Mouse (Mus musculus) neural tube, embryonic 13.5 days (tissue): ENCODE measurements around the gene Tcap. TPM values are rescaled to one million over a fixed set of nuclear protein-coding genes. Genes with fewer than 3 reads are reported as not detected.

Experiments used
- ATAC-seq: fragments of 200-750 bp; cut with Nextera tagmentation; 2 replicates; pipeline ENCODE4 v1.8.0; 2017; ENCODE audit warnings: low read depth, mild to moderate bottlenecking, moderate TSS enrichment, moderate library complexity
- H3K27ac ChIP-seq: fragments of 300-500 bp; sonication (generic); replicated peaks from 2 replicates; pipeline ENCODE4 v1.5.1; 2015; ENCODE audit warnings: moderate library complexity, mild to moderate bottlenecking, inconsistent platforms
- H3K27me3 ChIP-seq: fragments of 300-500 bp; sonication (generic); 2 replicates; pipeline ENCODE4 v1.6.1; 2015; ENCODE audit warnings: mild to moderate bottlenecking, inconsistent platforms
- H3K36me3 ChIP-seq: fragments of 300-500 bp; sonication (generic); 2 replicates; pipeline ENCODE4 v1.6.1; 2015; ENCODE audit warnings: mild to moderate bottlenecking, inconsistent platforms
- H3K4me1 ChIP-seq: fragments of 300-500 bp; sonication (generic); replicated peaks from 2 replicates; pipeline ENCODE4 v1.6.1; 2015; ENCODE audit warnings: inconsistent platforms
- H3K4me2 ChIP-seq: fragments of 300-500 bp; sonication (generic); 2 replicates; pipeline ENCODE4 v1.6.1; 2015; ENCODE audit warnings: inconsistent platforms, mild to moderate bottlenecking, moderate library complexity
- H3K4me3 ChIP-seq: fragments of 300-500 bp; sonication (generic); 2 replicates; pipeline ENCODE4 v1.5.1; 2015; ENCODE audit warnings: mild to moderate bottlenecking, inconsistent platforms
- H3K9ac ChIP-seq: fragments of 300-500 bp; sonication (generic); 2 replicates; pipeline ENCODE4 v1.6.1; 2015; ENCODE audit warnings: moderate library complexity, mild to moderate bottlenecking, inconsistent platforms
- H3K9me3 ChIP-seq: fragments of 300-500 bp; sonication (generic); 2 replicates; pipeline ENCODE4 v1.6.1; 2016; ENCODE audit warnings: inconsistent platforms
- WGBS: fragments of 180-500 bp; shearing (Covaris S2); methylation state at CpG from one replicate; pipeline ENCODE4 v1.1.7; 2015; 5-methylcytosine and 5-hydroxymethylcytosine counted together
- polyA plus RNA-seq: library from polyadenylated mRNA; unstranded; fragments of >200 nt; fragmentation: Nextera tagmentation; extraction: Ambion mirVana; gene quantifications from 2 replicates; pipeline ENCODE4 v1.2.1, GENCODE M21; 2015

Tcap gene
- polyA plus RNA-seq, 1 experiment from 2014 or later, result 0.42 TPM

DNA sequence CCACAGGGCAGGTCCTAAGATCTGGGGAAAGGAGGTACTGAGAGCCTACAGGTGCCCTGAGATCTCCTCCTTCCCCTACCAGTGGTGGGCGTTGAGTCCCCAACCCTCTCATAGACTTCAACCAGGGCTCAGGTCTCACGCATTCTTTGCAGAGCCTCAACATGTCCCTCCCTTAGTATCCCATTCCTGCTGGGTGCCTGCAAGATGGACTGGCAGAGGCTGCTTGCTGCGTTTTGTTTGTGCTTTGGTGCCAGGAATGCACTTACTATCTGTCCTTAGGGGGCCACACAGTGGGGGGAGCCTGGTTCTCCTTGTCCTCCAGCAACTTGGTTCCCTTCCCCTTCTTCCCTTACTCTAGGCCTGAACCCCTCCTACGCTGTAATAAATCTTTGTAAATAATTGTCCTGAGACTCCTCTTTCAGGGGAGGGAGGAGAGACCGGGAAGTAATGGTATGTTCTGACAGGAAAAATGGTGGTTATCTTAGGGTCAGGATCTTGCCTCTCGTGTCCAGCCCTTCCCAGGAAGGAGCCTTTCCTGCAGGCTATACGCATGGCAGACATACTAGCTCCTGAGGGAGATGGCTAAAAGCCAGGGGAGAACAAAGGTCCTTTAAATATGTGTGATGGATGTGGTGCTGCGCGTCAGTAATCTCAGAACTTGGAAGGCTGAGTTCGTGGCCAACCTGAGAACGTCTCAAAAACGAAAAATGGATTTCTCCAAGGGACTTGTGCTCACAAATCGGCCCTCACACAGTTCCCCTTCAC, 26.0 kb upstream of the Tcap start:
- Histone ChIP-seq H3K9me3 (no peaks in the 10 kb centered on the region), H3K4me1 (peaks cover 54% of the 10 kb centered on the region), H3K36me3 (no peaks in the 10 kb centered on the region), H3K27ac (peak overlapping the region; percentile 72), H3K27me3 (peaks cover 24% of the 10 kb centered on the region), H3K9ac (peak overlapping the region; percentile 70), H3K4me3 (peak overlapping the region; percentile 70), H3K4me2 (peak overlapping the region; percentile 89)
- WGBS, result 8% methylated on average over 13 of the region's 13 CpGs
- peak; percentile 12; the same call in 1 of the 2 replicates for ATAC-seq

- peaks cover 15% of the 10 kb centered on the region for H3K27me3 ChIP-seq
- peak within 1 kb of the TSS; percentile 79 for H3K9ac ChIP-seq
- H3K9me3 ChIP-seq, result no peaks in the 10 kb centered on the region
- H3K36me3 ChIP-seq, result no peaks in the 10 kb centered on the region
- peak within 1 kb of the TSS; percentile 89 for H3K27ac ChIP-seq
- H3K4me1 ChIP-seq, result peaks cover 55% of the 10 kb centered on the region
- under 1% methylated on average over 59 of the region's 60 CpGs for WGBS
- peak within 1 kb of the TSS; percentile 89 for H3K4me2 ChIP-seq
- peak within 1 kb of the TSS; percentile 70 for H3K4me3 ChIP-seq
- ATAC-seq, result peak; percentile 83
Measured at GRCm38 (mm10) chr11:98358161-98359083, 25.2 kb upstream of the Tcap start, which contains the start of gene Stard3. Gene Stard3, plus strand, starts transcription at chr11:98358368.

DNA sequence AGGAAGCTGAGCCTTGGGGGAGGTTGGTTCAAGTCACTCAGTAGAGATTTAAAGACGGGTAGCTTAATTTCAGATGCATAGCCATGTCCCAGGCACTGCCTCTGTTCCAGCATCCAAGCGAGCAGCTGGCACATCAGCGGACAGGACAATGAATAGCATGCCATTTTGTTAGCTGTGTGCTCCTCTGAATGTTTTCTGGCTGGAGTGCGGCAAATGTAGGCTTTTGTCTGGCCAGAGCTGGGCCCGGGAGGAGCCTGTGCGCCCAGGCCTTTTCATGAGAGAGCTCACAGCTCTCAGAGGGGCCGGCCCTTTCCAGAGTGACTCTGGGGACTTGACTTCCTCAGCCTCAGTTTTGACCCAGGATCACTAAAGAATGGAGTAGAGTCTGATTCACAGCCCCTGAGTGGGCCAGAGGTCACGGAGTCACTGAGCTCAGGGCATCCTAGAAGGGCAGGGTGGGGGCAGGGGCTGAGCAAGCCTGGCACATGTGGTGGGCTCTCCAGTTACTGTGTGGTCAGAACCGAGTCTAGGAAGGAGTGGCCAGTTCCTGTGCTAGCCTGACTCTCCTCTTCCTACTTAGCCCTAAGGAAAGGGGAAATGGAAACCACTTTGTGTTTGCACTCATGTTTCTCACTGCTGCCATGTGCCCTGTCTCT, 22.6 kb upstream of the Tcap start:
- peak overlapping the region; percentile 55 for H3K9ac ChIP-seq

DNA sequence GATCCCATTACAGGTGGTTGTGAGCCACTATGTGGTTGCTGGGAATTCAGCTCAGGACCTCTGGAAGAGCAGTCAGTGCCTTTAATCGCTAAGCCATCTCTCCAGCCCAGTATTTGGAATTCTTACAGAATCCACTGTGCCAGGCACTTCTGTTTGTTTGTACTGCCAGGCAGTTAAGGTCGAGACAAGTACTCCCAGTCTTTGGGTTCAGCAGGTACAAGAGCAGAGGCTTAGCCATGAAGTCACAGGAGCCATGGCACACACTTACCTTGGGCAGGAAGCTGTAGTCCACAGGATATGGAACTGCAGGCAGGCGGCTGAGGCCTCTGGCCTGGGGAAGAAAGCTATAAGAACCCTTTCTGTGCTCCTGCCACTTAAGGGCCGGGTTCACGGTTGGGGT, 19.8 kb upstream of the Tcap start:
- no peak overlapping the region for H3K4me2 ChIP-seq
- WGBS, result 84% methylated on average over 5 of the region's 5 CpGs

More for the DNA sequence above, 22.6 kb upstream of the Tcap start:
- ATAC-seq, result no peak
- Histone ChIP-seq H3K36me3 (no peaks in the 10 kb centered on the region), H3K4me2 (peak overlapping the region; percentile 89), H3K27me3 (no peaks in the 10 kb centered on the region), H3K27ac (peak overlapping the region; percentile 72), H3K4me3 (no peak overlapping the region), H3K4me1 (peaks cover 52% of the 10 kb centered on the region), H3K9me3 (no peaks in the 10 kb centered on the region)
- 25% methylated on average over 9 of the region's 9 CpGs for WGBS

DNA sequence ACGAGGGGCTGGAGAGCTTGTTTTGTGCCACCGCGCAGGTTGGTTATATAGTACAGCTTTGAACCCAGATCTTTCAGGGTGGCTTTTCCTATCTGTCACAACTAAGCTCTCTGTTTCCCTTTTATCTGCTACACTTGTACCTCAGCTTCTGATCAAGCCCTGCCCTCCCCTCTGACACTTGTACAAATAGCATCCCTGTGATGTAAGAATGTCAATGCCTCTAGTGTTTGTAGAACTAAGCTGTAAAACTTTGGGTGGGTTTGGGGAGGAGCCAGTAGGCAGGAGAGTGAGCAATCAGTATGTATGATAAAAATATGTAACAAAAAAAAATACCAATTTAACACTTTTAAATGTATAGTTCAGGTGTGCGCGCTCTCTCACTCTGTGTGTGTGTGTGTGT, 19.2 kb upstream of the Tcap start:
- peaks cover 33% of the 10 kb centered on the region for H3K4me1 ChIP-seq
- H3K9ac ChIP-seq, result no peak overlapping the region
- H3K4me3 ChIP-seq, result no peak overlapping the region
- H3K4me2 ChIP-seq, result no peak overlapping the region
- H3K9me3 ChIP-seq, result no peaks in the 10 kb centered on the region
- H3K27ac ChIP-seq, result no peak overlapping the region
- H3K27me3 ChIP-seq, result no peaks in the 10 kb centered on the region
- no peaks in the 10 kb centered on the region for H3K36me3 ChIP-seq
- ATAC-seq, result no peak
- WGBS, result 93% methylated on average over 5 of the region's 5 CpGs

More for the DNA sequence above, 19.8 kb upstream of the Tcap start:
- H3K27ac ChIP-seq, result no peak overlapping the region
- no peaks in the 10 kb centered on the region for H3K27me3 ChIP-seq
- H3K9me3 ChIP-seq, result no peaks in the 10 kb centered on the region
- ATAC-seq, result no peak
- H3K36me3 ChIP-seq, result no peaks in the 10 kb centered on the region
- no peak overlapping the region for H3K4me3 ChIP-seq
- peaks cover 39% of the 10 kb centered on the region for H3K4me1 ChIP-seq
- H3K9ac ChIP-seq, result 0 out of 2 replicates have a peak overlapping the region, but pooled peaks have one; percentile 22

GRCm38 (mm10) chr11:98366290-98366689, 17.3 kb upstream of the Tcap start:
- no peaks in the 10 kb centered on the region for H3K36me3 ChIP-seq
- H3K4me3 ChIP-seq, result no peak overlapping the region
- peaks cover 22% of the 10 kb centered on the region for H3K4me1 ChIP-seq
- 82% methylated on average over 10 of the region's 10 CpGs for WGBS
- H3K4me2 ChIP-seq, result no peak overlapping the region
- H3K27me3 ChIP-seq, result no peaks in the 10 kb centered on the region
- no peaks in the 10 kb centered on the region for H3K9me3 ChIP-seq
- no peak for ATAC-seq
- no peak overlapping the region for H3K27ac ChIP-seq
- H3K9ac ChIP-seq, result no peak overlapping the region

GRCm38 (mm10) chr11:98367171-98367862, 16.3 kb upstream of the Tcap start:
- Histone ChIP-seq H3K4me2 (no peak overlapping the region), H3K9ac (no peak overlapping the region), H3K27me3 (no peaks in the 10 kb centered on the region), H3K9me3 (no peaks in the 10 kb centered on the region), H3K36me3 (no peaks in the 10 kb centered on the region), H3K4me3 (no peak overlapping the region), H3K27ac (no peak overlapping the region), H3K4me1 (peaks cover 22% of the 10 kb centered on the region)
- 84% methylated on average over 10 of the region's 10 CpGs for WGBS
- ATAC-seq, result no peak

DNA sequence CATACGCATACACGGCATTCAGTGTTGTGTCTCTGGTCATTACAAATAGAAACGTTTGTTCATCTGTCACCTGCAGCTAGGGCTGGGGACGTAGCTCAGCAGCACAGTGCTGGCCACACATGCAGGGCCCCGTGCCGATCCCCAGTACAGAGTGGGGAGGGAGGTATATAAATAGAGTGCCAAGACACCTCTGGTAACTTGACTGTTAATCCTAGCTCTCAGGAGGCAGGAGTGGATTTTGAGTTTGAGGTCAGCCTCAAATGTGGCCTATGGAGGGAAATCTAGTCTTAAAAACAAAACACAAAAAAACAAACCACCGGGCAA, 15.8 kb upstream of the Tcap start:
- no peak for ATAC-seq
- H3K27ac ChIP-seq, result no peak overlapping the region
- no peaks in the 10 kb centered on the region for H3K27me3 ChIP-seq
- H3K9me3 ChIP-seq, result no peaks in the 10 kb centered on the region
- no peak overlapping the region for H3K4me2 ChIP-seq
- H3K4me3 ChIP-seq, result no peak overlapping the region
- no peak overlapping the region for H3K9ac ChIP-seq
- 87% methylated on average over 7 of the region's 7 CpGs for WGBS
- no peaks in the 10 kb centered on the region for H3K36me3 ChIP-seq
- H3K4me1 ChIP-seq, result peaks cover 22% of the 10 kb centered on the region

- H3K4me1 ChIP-seq, result peaks cover 22% of the 10 kb centered on the region
- 85% methylated on average over 6 of the region's 6 CpGs for WGBS
Measured at GRCm38 (mm10) chr11:98369337-98369736, 14.3 kb upstream of the Tcap start.

DNA sequence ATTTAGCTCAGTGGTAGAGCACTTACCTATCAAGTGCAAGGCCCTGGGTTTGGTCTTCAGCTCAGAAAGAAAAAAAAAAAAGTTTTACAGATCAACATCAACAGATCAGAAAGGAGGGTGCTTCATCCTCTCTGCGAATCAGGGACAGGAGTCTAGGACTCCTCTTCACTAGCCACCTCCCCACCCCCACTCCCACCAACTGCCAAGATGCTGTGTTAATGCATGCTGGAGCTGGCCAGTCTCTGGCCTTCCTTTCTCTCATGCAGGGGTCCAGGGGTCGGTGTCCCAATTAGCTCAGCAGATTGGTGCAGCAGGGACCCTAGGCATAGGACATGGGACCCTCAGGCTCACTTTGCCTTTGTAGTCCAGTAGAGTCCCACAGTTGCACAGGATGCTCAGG, 13.0 kb upstream of the Tcap start:
- WGBS, result 87% methylated on average over 2 of the region's 2 CpGs

More at GRCm38 (mm10) chr11:98369337-98369736, 14.3 kb upstream of the Tcap start:
- Histone ChIP-seq H3K27ac (no peak overlapping the region), H3K27me3 (no peaks in the 10 kb centered on the region), H3K4me3 (no peak overlapping the region), H3K4me2 (no peak overlapping the region), H3K36me3 (no peaks in the 10 kb centered on the region), H3K9ac (no peak overlapping the region), H3K9me3 (no peaks in the 10 kb centered on the region)
- no peak for ATAC-seq

GRCm38 (mm10) chr11:98371556-98372240, 11.9 kb upstream of the Tcap start:
- H3K4me3 ChIP-seq, result no peak overlapping the region
- H3K27ac ChIP-seq, result peak overlapping the region; percentile 52
- H3K4me1 ChIP-seq, result peaks cover 22% of the 10 kb centered on the region
- WGBS, result 34% methylated on average over 10 of the region's 10 CpGs
- no peaks in the 10 kb centered on the region for H3K9me3 ChIP-seq
- H3K9ac ChIP-seq, result peak overlapping the region; percentile 8; the same call in 1 of the 2 replicates
- H3K36me3 ChIP-seq, result peaks cover 23% of the 10 kb centered on the region
- H3K4me2 ChIP-seq, result 0 out of 2 replicates have a peak overlapping the region, but pooled peaks have one; percentile 14
- ATAC-seq, result peak; percentile 56
- no peaks in the 10 kb centered on the region for H3K27me3 ChIP-seq

More for the DNA sequence above, 13.0 kb upstream of the Tcap start:
- Histone ChIP-seq H3K4me3 (no peak overlapping the region), H3K4me1 (peaks cover 22% of the 10 kb centered on the region), H3K36me3 (peaks cover 12% of the 10 kb centered on the region), H3K27ac (no peak overlapping the region), H3K9ac (no peak overlapping the region), H3K4me2 (no peak overlapping the region), H3K27me3 (no peaks in the 10 kb centered on the region), H3K9me3 (no peaks in the 10 kb centered on the region)
- ATAC-seq, result no peak
